Mouse (Mus musculus): ENCODE measurements at regions not wholly inside any gene's neighbourhood (a gene's known extent, or its start where the extent isn't known, plus 50 kb on each side); places are given as distances from the start of the nearest gene placed in this dataset.

DNA sequence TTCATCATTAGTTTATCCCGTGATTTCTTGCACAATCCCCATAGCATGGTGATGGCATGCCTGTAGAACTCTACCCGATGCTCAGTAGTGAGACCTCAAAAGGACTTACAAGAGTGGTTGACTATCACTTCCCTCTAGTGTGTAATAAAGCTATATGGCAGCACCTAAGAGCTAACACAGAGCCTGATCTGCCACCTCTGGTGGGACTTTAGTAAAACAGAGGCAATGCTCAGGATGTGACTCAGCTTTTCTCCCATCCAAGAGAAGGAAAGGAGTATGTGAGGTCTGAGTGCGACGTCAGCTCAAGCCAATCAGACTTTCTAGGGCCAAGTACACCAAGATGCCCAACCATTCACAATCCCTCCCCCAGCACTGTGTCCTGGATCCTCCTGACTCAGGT lies 361.5 kb upstream of the Spred2 start:
- DNase-seq (ENCODE audit: low spot score in 2 of 2): no peak

DNA sequence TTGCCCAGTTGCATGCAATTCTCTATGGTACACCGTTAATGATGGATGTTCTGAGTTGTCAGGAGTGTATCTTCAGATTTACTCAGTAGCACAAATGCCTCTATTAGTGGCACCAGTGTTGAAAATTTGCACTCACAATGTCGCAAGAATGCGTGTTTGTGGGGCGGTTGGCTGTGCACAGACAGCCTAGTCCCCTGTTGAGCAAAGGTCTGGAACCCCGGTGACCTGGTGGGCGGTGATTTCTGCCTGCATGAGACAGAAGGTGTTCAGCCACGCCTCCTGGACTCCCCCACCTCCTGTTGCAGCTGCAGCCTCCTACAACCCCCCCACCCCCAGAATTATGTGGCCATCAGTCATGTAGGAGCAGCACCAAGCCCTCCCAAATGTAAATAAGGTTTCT lies 338.9 kb upstream of the Spred2 start:
- no peak for DNase-seq (ENCODE audit: low spot score in 2 of 2)

DNA sequence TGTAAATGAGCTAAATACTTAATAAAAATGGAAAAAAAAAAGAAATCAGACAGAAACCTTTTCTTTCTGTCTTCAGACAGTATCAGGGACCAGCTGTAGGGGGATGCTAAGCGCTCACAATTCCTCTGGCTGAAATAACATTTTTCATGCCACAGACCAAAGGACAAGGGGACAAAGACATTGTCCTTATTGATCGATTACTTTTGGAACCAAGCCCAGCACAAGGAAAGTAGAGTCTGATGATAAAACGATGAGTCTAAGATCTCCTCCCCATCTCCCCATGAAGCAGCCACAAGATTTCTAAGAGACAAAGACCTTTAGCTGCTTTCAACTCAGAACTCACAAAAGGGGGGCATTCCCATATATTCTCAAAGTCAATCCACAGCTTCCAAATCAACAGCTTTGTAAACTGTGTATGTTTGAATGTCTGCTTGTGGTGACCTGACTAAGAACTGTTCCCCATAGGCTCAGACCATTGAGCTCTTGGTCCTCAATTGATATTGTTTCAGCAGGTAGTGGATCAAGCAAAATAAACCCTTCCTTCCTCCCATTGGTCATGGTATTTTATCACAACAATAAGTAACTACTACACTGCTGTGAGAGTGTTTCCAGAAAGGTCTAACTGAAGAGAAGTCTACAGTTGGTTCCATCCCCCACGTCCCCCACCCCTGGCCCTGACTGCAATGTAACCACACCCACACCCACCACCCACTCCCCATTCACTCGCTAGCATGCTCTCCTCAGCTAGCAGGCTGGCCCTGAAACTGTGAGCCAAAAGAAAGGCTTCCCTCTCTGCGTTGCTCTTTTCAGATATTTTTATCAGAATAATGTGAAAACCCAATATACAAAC lies 331.4 kb upstream of the Spred2 start:
- DNase-seq (ENCODE audit: low spot score in 2 of 2): no peak

DNA sequence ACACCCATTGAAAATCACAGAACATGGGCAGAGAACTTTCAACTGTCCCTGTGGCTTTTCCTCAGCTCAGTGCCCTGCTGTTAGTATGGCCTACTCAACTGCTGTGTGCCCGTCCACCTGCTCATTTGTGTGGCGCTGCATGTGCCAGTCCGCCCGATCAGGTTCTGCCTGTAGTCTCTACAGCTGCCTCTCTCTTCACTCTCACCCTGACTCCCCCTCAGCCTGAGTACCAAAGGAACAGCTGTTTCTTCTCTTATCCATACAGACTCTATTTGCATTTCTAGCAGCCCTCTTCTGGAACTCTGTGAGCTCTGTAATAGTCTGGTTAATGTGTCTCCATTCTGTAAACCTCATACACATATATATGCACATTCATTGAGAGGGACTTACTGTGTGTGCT lies 329.1 kb upstream of the Spred2 start:
- no peak for DNase-seq (ENCODE audit: low spot score in 2 of 2)

- no peak for DNase-seq (ENCODE audit: low spot score in 2 of 2)
Observed at GRCm38 (mm10) chr11:19596336-19596735, 327.8 kb upstream of the Spred2 start.

- DNase-seq (ENCODE audit: low spot score in 2 of 2): no peak
Observed at GRCm38 (mm10) chr11:19599433-19599832, 324.7 kb upstream of the Spred2 start.

- peak; percentile 74 to 85 for DNase-seq (ENCODE audit: low spot score in 2 of 2)
Observed at GRCm38 (mm10) chr11:19601216-19601938, 322.8 kb upstream of the Spred2 start.

DNA sequence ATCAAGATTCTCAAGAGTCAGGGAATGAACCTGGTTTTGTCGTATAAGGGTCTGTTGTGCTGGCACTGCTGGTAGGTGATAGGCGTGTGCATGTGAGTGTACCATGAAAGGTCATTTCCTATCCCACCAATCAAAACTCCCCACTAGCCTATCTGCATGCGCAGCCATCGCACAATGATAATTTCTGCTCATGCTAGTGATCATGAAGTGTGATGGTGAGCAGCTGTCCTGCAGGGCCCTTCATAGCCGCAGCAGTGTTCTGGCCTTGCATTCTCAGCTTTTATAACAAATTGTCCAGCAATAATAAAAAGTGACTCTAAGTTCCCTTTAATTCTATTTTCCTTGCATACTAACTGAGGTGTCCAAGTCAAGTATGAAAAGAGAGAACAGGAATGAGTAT lies 321.7 kb upstream of the Spred2 start:
- DNase-seq (ENCODE audit: low spot score in 2 of 2): no peak

GRCm38 (mm10) chr11:19605602-19606001 lies 318.6 kb upstream of the Spred2 start:
- no peak for DNase-seq (ENCODE audit: low spot score in 2 of 2)

- no peak for DNase-seq (ENCODE audit: low spot score in 2 of 2)
Observed at GRCm38 (mm10) chr11:19606943-19607342, 317.2 kb upstream of the Spred2 start.

GRCm38 (mm10) chr11:19607941-19608340 lies 316.2 kb upstream of the Spred2 start:
- no peak for DNase-seq (ENCODE audit: low spot score in 2 of 2)

DNA sequence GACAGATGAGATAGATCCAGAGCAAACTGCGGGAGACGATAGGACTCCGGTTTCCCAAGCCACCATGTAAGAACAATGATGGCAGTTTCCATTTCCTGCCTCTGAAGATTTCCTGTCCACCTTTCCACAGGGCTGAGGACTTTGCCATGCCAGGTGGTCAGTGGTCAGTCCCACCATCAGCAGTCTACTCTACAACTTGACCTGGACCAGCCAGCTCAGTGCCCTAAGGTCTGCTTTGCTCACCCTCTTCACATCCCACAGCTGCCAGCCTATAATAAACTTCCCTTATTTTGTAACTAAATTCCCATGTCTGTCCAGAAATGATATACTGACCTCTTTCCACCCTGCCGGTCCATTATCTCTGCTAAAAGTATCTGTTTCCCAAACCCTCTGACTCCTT lies 315.7 kb upstream of the Spred2 start:
- DNase-seq (ENCODE audit: low spot score in 2 of 2): no peak

- DNase-seq (ENCODE audit: low spot score in 2 of 2): no peak
Observed at GRCm38 (mm10) chr11:19610559-19610958, 313.6 kb upstream of the Spred2 start.

- DNase-seq (ENCODE audit: low spot score in 2 of 2): no peak
Observed at GRCm38 (mm10) chr11:19611217-19611616, 313.0 kb upstream of the Spred2 start.

GRCm38 (mm10) chr11:19616520-19616919 lies 307.7 kb upstream of the Spred2 start:
- DNase-seq (ENCODE audit: low spot score in 2 of 2): peak; percentile 67 to 80

DNA sequence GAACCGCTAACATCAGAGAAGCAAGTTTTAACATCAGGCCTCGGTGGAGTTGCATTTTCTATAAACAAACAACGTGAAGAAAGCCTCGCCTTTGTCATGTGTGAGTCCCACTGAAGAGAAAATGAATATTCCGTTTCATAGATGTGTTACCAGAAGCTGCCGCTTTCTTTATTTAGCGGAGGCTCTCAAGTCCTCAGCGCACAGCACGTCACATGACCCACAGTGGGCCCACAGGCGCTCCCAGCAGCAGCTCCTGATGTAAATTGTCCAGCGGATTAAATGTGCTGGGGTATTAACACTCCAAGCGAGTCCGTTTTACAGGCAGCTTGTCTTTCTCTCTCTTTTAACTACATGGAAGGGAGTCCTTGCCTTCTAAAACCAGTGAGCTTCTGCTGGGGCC lies 304.7 kb upstream of the Spred2 start:
- DNase-seq (ENCODE audit: low spot score in 2 of 2): no peak

GRCm38 (mm10) chr11:19631055-19631695 lies 293.0 kb upstream of the Spred2 start:
- no peak for DNase-seq (ENCODE audit: low spot score in 2 of 2)

GRCm38 (mm10) chr11:19632477-19632876 lies 291.7 kb upstream of the Spred2 start:
- no peak for DNase-seq (ENCODE audit: low spot score in 2 of 2)

DNA sequence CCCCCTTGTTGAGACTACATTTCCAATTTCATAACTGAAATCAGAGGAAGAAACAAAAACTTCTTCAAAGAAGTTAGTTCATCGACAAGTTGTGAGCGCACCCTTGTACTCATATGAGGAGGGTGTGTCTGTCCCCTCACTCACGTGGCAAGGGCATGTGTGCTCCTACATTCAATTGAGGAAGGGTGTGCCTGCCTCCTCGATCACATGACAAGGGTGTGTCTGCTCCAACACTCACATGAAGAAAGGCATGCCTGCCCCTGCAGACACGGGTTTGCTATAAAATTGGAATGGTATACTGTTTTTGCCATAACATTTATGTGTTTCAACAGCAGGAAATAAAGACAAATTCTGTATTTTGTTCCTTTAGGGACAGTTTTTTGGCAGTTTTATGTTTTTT lies 290.6 kb upstream of the Spred2 start:
- no peak for DNase-seq (ENCODE audit: low spot score in 2 of 2)

- DNase-seq (ENCODE audit: low spot score in 2 of 2): peak; percentile 40 to 68
Observed at GRCm38 (mm10) chr11:19641153-19641552, 283.0 kb upstream of the Spred2 start.

GRCm38 (mm10) chr11:19644116-19644795 lies 279.9 kb upstream of the Spred2 start:
- DNase-seq (ENCODE audit: low spot score in 2 of 2): no peak

- no peak for DNase-seq (ENCODE audit: low spot score in 2 of 2)
Observed at GRCm38 (mm10) chr11:19645106-19645505, 279.1 kb upstream of the Spred2 start.

Data from gastrocnemius, adult 8-10 months (tissue).